Mouse (Mus musculus): ENCODE data around the gene Lrp4. TPM values are rescaled to one million over a fixed set of nuclear protein-coding genes. Genes with fewer than 3 reads are reported as not detected.
A peak's percentile ranks its signal among the peaks of the same experiment; 100 is the strongest.
"Not testable (repeated sequence)": the region's sequence is repeated elsewhere in the genome, so short reads cannot be mapped to it uniquely, and the experiment has no call there.

Lrp4 gene
- polyA plus RNA-seq, 1 experiment: 0.48 TPM

DNA sequence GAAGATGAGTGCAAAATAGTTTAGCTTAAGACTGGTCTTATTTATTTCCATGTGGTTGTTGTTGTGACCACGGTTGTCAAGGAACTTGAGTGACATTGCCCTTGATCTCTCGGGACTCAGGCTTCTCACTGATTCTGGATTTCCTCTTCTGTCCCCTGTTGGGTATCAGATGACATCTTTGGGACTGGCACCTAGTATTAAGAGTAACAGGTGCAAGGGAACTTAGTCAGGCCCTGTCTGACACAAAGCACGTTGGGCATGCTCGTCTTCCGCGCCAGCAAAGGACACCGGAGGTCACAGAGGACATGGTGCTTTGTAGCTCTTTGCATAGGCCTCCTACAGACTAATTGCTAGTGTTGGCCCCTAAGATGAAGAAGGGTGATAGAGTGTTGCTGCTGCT lies 3.5 kb downstream of the Lrp4 start:
- Histone ChIP-seq H3K4me1 (ENCODE audit: control insufficient read depth, insufficient read depth, insufficient read length, low read length) (no peaks in the 10 kb centered on the region), H3K27ac (replicated peaks; ENCODE audit: low read depth, low read length) (no peak overlapping the region), H3K4me3 (ENCODE audit: insufficient read depth, low read depth, low read length) (no peak overlapping the region)

DNA sequence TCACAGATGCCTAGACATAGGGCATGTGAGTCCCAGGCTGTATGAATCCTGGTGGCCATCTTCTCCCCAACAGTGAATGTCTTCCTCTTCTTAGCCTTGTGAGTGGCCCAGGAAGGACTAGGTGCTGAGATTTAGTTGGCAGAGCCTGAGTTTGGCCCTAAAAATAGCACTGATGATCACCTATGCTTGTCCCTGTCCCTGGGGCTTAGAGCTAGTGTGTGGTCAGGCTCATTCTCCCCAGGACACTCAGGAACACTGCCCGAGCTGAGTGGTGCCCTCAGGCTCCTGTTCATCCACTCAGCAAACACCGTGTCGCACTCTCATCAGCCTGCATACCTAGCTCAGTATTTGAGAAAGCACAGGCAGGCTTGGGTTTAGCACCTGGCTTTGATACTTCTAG lies 4.0 kb downstream of the Lrp4 start:
- H3K4me3 ChIP-seq (ENCODE audit: insufficient read depth, low read depth, low read length): no peak overlapping the region
- H3K27ac ChIP-seq (replicated peaks; ENCODE audit: low read depth, low read length): no peak overlapping the region
- H3K4me1 ChIP-seq (ENCODE audit: control insufficient read depth, insufficient read depth, insufficient read length, low read length): no peaks in the 10 kb centered on the region

DNA sequence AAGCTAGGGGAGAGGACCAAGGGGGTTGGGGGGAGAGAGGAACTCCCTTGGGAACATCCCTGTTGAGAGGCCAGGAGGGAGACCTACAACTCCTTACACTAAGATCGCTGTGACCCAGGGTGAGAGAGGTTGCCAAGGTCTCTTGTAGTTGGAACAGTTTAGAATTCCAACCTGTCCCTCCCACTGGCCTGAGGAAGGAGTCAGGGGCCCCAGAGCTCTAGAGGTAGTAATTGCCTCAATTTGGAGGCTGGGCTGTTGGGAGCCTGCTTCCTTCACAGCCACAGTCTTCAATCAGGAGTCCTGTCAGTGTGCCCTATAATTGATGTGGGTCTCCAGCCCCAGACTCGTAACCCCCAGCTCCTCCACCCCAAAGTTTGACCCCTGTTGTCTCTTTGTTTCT lies 4.9 kb downstream of the Lrp4 start:
- H3K4me3 ChIP-seq (ENCODE audit: insufficient read depth, low read depth, low read length): no peak overlapping the region
- no peaks in the 10 kb centered on the region for H3K4me1 ChIP-seq (ENCODE audit: control insufficient read depth, insufficient read depth, insufficient read length, low read length)
- no peak overlapping the region for H3K27ac ChIP-seq (replicated peaks; ENCODE audit: low read depth, low read length)

DNA sequence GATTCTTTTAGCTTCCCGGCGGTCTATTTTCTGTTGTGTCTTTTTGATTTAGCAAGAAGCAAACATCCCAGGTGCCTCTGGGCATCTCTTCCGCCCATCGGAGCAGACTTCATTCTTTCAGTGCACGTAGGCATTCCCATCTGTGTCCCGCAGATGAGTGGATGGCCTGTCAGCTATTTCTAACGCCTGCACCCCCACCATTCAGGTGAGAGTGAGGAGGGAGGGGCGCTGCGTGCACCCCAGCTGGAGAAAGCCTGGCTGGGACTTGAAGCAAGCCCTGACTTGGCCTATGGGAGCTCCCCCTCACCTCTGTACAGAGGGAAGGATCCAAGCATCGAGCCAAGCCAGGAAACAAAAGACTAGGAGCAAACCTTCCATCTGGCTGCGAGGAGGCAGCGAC lies 5.4 kb downstream of the Lrp4 start:
- H3K27ac ChIP-seq (replicated peaks; ENCODE audit: low read depth, low read length): no peak overlapping the region
- no peak overlapping the region for H3K4me3 ChIP-seq (ENCODE audit: insufficient read depth, low read depth, low read length)
- no peaks in the 10 kb centered on the region for H3K4me1 ChIP-seq (ENCODE audit: control insufficient read depth, insufficient read depth, insufficient read length, low read length)

DNA sequence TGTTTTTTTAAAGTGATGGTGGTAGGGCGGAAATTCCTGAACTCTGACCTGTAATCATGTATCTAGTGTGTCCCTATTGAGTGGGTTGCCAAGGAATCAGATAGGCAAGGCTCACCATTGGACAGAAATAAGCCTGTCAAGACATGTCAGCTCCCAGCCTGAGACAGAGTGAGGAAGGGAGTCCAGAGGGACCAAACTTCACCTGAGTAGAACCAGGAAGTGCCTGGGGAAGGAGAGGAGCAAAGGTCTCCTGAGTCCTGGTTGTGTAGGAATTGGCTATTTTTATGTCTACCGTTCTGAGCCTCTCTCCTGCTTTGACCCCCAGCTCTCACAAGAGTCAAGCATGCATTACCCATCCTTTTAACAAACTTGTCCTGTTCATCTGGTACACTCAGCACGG lies 8.6 kb downstream of the Lrp4 start:
- no peak overlapping the region for H3K4me3 ChIP-seq (ENCODE audit: insufficient read depth, low read depth, low read length)
- no peak overlapping the region for H3K27ac ChIP-seq (replicated peaks; ENCODE audit: low read depth, low read length)
- H3K4me1 ChIP-seq (ENCODE audit: control insufficient read depth, insufficient read depth, insufficient read length, low read length): no peaks in the 10 kb centered on the region

DNA sequence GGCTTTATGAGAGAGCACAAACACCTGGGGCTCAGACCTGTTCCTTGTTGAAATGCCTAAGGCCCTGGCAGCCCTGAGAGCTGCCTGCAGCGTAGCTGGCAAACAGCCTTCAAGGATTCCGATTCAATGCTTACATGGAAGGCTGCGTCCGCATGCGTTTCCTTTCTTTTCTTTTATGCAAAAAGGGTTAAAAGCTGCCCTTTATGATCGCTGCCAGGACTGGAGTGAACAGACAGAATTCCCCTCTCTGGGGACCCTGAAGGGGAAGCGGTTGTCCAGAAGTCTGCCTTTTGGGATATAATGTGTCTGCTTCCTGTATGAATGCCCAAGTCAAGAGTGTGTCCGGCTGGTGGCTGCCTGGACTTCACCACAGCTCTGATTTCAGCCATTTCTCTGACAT lies 10.3 kb downstream of the Lrp4 start:
- no peaks in the 10 kb centered on the region for H3K4me1 ChIP-seq (ENCODE audit: control insufficient read depth, insufficient read depth, insufficient read length, low read length)
- no peak overlapping the region for H3K27ac ChIP-seq (replicated peaks; ENCODE audit: low read depth, low read length)
- no peak overlapping the region for H3K4me3 ChIP-seq (ENCODE audit: insufficient read depth, low read depth, low read length)

DNA sequence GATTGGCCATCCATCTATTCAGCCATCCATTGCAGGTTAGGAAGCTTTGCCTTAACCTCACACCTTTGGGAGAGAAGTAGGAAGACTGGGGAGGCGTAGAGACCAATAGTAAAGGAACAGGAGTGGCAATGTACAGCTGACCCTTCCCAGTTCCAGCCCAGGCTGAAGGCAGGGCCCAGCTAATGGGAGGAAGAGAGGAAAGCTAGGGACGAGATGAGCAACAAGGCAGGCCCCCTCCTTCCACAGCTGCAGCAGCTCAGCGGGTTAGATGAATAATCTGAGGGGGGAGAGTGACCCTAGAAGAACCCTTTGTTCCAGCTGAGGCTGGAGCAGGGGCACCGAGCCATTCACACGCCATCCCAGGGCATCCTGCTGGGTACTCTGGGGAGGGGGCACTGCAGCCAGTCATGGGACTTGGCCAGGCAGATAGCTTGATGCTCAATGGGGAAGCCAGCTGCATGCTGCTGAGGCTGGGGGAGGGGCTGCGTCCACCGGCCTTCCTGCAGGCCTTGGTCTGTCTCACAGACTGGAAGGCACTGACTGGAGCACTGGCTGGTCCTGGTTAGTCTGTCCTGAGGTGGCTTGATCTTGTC lies 12.8 kb downstream of the Lrp4 start:
- H3K4me1 ChIP-seq (ENCODE audit: control insufficient read depth, insufficient read depth, insufficient read length, low read length): no peaks in the 10 kb centered on the region
- H3K4me3 ChIP-seq (ENCODE audit: insufficient read depth, low read depth, low read length): no peak overlapping the region
- no peak overlapping the region for H3K27ac ChIP-seq (replicated peaks; ENCODE audit: low read depth, low read length)

DNA sequence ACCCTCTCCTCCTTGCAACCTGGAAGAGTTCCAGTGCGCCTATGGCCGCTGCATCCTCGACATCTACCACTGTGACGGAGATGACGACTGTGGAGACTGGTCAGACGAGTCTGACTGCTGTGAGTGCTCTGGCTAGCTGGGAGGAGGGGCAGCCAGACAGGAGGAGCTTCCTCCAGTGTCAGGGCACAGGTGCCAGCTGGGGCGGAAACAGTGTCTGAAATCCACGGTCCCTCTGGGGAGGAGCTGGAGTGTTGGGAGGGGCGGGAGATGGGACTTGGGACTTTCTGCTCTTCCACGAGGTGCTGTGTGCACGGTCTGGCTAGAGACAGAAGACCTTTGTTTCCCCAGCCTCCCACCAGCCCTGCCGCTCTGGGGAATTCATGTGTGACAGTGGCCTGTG lies 17.0 kb downstream of the Lrp4 start:
- Histone ChIP-seq H3K27ac (replicated peaks; ENCODE audit: low read depth, low read length) (no peak overlapping the region), H3K4me3 (ENCODE audit: insufficient read depth, low read depth, low read length) (no peak overlapping the region), H3K4me1 (ENCODE audit: control insufficient read depth, insufficient read depth, insufficient read length, low read length) (no peaks in the 10 kb centered on the region)

DNA sequence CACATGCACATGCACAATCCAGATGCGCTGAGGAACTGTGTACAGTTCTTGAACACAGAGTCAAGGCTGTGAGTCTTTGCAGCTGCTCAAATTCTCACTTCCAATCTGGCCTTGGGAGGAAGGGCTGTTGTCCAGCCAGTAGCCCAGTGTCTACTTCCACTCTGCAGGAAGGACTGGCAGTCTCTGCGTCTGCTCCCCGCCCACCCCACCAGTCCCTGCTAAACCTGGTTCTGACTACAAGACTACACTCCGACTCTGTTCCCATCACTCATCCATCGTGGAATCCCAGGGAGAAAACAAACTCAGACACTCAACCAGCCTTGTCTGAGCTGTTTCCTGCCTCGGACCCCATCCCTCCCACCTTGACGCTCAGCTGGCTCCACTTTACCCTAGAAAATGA lies 18.5 kb downstream of the Lrp4 start:
- Histone ChIP-seq H3K4me1 (ENCODE audit: control insufficient read depth, insufficient read depth, insufficient read length, low read length) (no peaks in the 10 kb centered on the region), H3K27ac (replicated peaks; ENCODE audit: low read depth, low read length) (no peak overlapping the region), H3K4me3 (ENCODE audit: insufficient read depth, low read depth, low read length) (peak overlapping the region; percentile 36)

DNA sequence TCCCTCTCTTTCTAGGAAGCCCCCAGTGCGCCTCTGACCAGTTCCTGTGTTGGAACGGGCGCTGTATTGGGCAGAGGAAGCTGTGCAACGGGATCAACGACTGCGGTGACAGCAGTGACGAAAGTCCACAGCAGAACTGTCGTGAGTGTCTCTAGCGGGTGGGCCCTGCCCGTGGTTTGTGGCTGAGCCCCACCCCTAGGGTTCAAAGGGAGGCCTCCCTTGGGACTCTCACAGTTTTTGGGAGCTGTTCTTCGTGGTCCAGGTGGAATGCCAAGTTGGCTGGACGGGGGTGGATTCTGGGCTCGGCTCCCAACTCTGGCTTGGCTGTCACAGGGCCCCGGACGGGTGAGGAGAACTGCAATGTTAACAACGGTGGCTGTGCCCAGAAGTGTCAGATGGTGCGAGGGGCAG lies 18.9 kb downstream of the Lrp4 start:
- Histone ChIP-seq H3K4me1 (ENCODE audit: control insufficient read depth, insufficient read depth, insufficient read length, low read length) (no peaks in the 10 kb centered on the region), H3K4me3 (ENCODE audit: insufficient read depth, low read depth, low read length) (peak overlapping the region; percentile 36), H3K27ac (replicated peaks; ENCODE audit: low read depth, low read length) (no peak overlapping the region)

DNA sequence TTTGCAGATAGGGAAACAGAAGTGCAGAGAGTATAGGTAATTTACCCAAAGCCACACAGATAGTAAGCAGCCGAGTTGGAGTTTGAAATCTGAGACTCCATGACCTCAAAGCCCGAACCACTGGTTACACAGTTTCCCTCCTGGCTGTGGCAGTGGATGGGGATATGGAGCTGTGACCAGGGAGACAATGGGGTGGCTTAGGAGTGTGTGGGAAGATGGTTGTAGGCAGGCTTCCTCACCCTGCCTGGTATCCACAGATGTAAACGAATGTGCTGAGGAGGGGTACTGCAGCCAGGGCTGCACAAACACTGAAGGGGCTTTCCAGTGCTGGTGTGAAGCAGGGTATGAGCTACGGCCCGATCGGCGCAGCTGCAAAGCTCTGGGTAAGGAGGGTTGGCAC lies 19.5 kb downstream of the Lrp4 start:
- Histone ChIP-seq H3K4me1 (ENCODE audit: control insufficient read depth, insufficient read depth, insufficient read length, low read length) (no peaks in the 10 kb centered on the region), H3K27ac (replicated peaks; ENCODE audit: low read depth, low read length) (no peak overlapping the region), H3K4me3 (ENCODE audit: insufficient read depth, low read depth, low read length) (no peak overlapping the region)

DNA sequence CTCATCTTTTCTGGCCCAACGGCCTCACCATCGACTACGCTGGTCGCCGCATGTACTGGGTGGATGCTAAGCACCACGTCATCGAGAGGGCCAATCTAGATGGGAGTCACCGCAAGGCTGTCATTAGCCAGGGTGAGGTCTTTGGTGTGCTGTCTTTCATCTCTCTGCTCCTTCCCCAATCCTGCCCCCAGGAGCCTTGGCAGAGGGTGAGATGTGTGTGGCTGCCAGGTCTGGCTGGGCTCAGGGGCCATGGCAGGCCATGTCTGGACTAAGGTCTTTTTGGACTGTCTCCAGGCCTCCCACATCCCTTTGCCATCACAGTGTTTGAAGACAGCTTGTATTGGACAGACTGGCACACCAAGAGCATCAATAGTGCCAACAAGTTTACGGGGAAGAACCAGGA lies 23.1 kb downstream of the Lrp4 start:
- no peak overlapping the region for H3K27ac ChIP-seq (replicated peaks; ENCODE audit: low read depth, low read length)
- H3K4me3 ChIP-seq (ENCODE audit: insufficient read depth, low read depth, low read length): no peak overlapping the region
- no peaks in the 10 kb centered on the region for H3K4me1 ChIP-seq (ENCODE audit: control insufficient read depth, insufficient read depth, insufficient read length, low read length)

DNA sequence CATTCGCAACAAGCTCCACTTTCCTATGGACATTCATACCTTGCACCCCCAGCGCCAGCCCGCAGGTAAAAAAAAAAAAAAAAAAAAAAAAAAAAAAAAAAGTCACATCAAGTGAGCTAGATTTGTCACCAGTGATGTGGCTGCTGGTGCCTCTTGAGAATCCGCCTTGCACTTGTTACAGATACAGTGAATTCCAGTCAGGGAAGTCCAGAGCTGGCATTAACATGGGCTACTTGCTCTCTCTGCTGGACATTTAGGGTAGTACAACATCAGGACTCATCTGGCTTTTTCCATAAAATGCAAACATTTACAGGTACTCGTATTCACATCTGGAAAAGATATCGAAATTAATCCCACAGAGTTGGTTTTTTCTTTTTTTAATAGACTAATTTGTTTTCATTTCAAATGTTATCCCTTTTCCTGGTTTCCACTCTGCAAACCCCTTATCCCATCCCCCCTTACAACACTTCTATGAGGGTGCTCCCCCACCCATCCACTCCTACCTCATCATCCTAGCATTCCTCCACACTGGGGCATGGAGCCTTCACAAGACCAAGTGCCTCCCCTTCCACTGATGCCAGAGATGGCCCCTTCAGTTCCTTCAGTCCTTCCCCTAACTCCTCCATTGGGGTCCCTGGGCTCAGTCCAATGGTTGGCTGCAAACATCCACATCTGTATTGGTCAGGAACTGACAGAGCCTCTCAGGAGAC lies 23.6 kb downstream of the Lrp4 start:
- Histone ChIP-seq H3K27ac (replicated peaks; ENCODE audit: low read depth, low read length) (no peak overlapping the region), H3K4me1 (ENCODE audit: control insufficient read depth, insufficient read depth, insufficient read length, low read length) (no peaks in the 10 kb centered on the region), H3K4me3 (ENCODE audit: insufficient read depth, low read depth, low read length) (no peak overlapping the region)

DNA sequence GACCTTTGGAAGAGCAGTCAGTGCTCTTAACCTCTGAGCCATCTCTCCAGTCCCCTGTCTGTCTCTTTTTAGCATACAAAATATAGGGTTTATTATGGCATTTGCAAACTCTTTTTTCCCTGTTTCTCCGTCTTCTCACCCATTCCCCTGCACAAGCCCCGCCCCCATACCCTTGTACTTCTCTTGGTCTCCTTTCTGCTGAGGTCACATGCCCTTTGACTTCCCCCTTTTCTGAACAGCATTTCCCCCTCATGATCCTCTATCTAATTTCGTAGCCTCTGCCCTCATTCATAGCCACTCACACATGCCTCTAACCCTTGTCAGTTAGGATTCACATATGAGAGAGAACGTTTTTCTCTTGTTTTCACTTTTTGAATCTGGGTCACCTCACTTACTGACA lies 27.4 kb downstream of the Lrp4 start:
- Histone ChIP-seq H3K4me1 (ENCODE audit: control insufficient read depth, insufficient read depth, insufficient read length, low read length) (no peaks in the 10 kb centered on the region), H3K4me3 (ENCODE audit: insufficient read depth, low read depth, low read length) (no peak overlapping the region), H3K27ac (replicated peaks; ENCODE audit: low read depth, low read length) (no peak overlapping the region)

DNA sequence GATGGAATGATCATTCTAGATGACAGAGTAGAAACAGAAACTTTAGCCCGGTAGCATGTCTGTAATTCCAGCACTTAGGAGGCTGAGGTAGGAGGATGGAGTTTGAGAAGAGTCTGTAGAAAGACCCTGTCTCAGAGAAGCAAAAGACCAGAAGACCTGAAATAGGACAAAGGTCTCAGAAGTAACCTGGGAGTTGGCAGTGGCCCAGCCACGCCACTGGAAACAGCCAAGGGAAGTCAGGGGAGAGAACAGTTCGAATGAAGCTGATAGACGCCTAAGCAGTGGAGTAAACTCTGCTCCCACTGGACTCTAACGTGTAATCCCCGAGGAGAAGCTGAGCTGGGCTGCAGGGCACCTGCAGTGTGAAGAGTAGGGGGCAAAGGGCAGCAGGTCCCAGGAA lies 27.9 kb downstream of the Lrp4 start:
- no peaks in the 10 kb centered on the region for H3K4me1 ChIP-seq (ENCODE audit: control insufficient read depth, insufficient read depth, insufficient read length, low read length)
- H3K27ac ChIP-seq (replicated peaks; ENCODE audit: low read depth, low read length): no peak overlapping the region
- no peak overlapping the region for H3K4me3 ChIP-seq (ENCODE audit: insufficient read depth, low read depth, low read length)

DNA sequence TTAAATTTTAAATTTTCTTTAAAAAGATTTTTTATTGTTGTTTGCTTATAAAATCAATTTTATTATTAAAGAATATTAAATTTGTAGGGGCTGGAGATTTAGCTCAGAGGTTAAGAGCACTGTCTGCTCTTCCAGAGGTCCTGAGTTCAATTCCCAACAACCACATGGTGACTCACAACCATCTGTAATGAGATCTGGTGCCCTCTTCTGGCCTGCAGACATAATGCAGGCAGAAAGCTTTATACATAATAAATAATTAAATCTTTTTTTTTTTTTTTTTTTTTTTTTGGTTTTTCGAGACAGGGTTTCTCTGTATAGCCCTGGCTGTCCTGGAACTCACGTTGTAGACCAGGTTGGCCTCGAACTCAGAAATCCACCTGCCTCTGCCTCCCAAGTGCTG lies 30.0 kb downstream of the Lrp4 start:
- H3K4me1 ChIP-seq (ENCODE audit: control insufficient read depth, insufficient read depth, insufficient read length, low read length); H3K27ac ChIP-seq (replicated peaks; ENCODE audit: low read depth, low read length); H3K4me3 ChIP-seq (ENCODE audit: insufficient read depth, low read depth, low read length): not testable (repeated sequence)

Measured in brown adipose tissue, adult 24 weeks (tissue).